Mouse (Mus musculus): ENCODE data around the gene Ndrg3. TPM values are rescaled to one million over a fixed set of nuclear protein-coding genes. Genes with fewer than 3 reads are reported as not detected.
"Not testable (repeated sequence)": the region's sequence is repeated elsewhere in the genome, so short reads cannot be mapped to it uniquely, and the experiment has no call there.

Ndrg3 gene
- polyA plus RNA-seq, 1 experiment from 2014 or later, result 49.7 TPM

- Histone ChIP-seq H3K36me3 (no peaks in the 10 kb centered on the region; the same call in 1 of the 2 replicates), H3K9me3 (no peaks in the 10 kb centered on the region), H3K27ac (no peak overlapping the region), H3K27me3 (no peaks in the 10 kb centered on the region), H3K9ac (no peak overlapping the region), H3K4me2 (no peak overlapping the region), H3K4me1 (no peaks in the 10 kb centered on the region), H3K4me3 (no peak overlapping the region)
- no peak for ATAC-seq (ENCODE audit: borderline replicate concordance, extremely low read depth, low FRiP score, low TSS enrichment)
- 84% methylated on average over 9 of the region's 9 CpGs for WGBS
These were observed 33.2 kb downstream of the Ndrg3 start for GRCm38 (mm10) chr2:156958496-156959252.

DNA sequence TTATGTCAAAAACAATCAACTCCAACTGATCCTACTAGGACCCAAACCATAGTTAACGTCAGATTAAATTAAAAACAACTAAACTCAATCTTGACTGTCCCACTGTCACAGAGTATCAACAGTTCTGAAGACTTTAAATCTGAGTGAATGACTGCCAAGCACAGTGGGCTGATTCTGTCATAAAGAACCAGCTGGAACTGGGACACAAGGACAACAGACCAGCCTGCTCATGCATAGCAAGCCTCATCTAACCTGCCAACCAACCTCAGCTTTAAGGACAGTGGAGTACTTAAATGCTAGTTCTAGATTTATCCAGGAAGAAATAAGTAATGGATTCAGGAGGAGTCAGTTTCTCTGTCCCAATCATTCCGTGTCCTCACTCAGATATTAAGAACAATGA is 34.8 kb downstream of the Ndrg3 start:
- no peaks in the 10 kb centered on the region for H3K9me3 ChIP-seq
- no peak overlapping the region for H3K4me2 ChIP-seq
- no peaks in the 10 kb centered on the region for H3K27me3 ChIP-seq
- no peak overlapping the region for H3K9ac ChIP-seq
- H3K27ac ChIP-seq, result no peak overlapping the region
- 87% methylated on average over 2 of the region's 2 CpGs for WGBS
- ATAC-seq (ENCODE audit: borderline replicate concordance, extremely low read depth, low FRiP score, low TSS enrichment), result no peak
- H3K4me1 ChIP-seq, result no peaks in the 10 kb centered on the region
- no peak overlapping the region for H3K4me3 ChIP-seq
- H3K36me3 ChIP-seq, result no peaks in the 10 kb centered on the region; the same call in 1 of the 2 replicates

- H3K27ac ChIP-seq, result no peak overlapping the region
These were observed 35.5 kb downstream of the Ndrg3 start for GRCm38 (mm10) chr2:156956306-156956705.

DNA sequence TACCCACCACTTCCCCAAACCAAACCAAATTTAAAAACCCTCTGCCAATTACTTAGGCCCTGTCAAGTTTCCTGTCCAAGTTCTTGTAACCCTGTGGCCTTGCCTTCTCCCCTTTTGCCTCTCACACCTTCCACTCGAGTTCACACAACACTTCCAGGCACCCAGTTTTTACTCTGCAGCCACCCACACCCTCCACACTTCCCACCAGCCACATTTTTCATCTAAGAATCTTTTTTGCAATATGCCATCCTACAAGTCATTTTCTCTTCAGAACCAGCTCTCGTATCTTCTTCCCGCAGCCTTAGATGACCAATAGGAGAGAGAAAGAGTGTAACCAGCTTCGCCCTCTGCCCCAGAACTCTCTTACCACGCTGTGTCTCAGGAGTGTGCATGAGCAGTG is 37.4 kb downstream of the Ndrg3 start:
- H3K9me3 ChIP-seq, result no peaks in the 10 kb centered on the region
- ATAC-seq (ENCODE audit: borderline replicate concordance, extremely low read depth, low FRiP score, low TSS enrichment), result no peak
- 81% methylated on average over 5 of the region's 5 CpGs for WGBS
- H3K4me2 ChIP-seq, result no peak overlapping the region
- no peak overlapping the region for H3K4me3 ChIP-seq
- no peaks in the 10 kb centered on the region for H3K27me3 ChIP-seq
- H3K9ac ChIP-seq, result no peak overlapping the region
- H3K36me3 ChIP-seq, result no peaks in the 10 kb centered on the region; the same call in 1 of the 2 replicates
- no peaks in the 10 kb centered on the region for H3K4me1 ChIP-seq
- no peak overlapping the region for H3K27ac ChIP-seq

More at GRCm38 (mm10) chr2:156956306-156956705, 35.5 kb downstream of the Ndrg3 start:
- H3K4me3 ChIP-seq, result no peak overlapping the region
- 70% methylated on average over 7 of the region's 7 CpGs for WGBS
- H3K9me3 ChIP-seq, result no peaks in the 10 kb centered on the region
- H3K27me3 ChIP-seq, result no peaks in the 10 kb centered on the region
- no peak overlapping the region for H3K4me2 ChIP-seq
- H3K36me3 ChIP-seq, result no peaks in the 10 kb centered on the region; the same call in 1 of the 2 replicates
- H3K9ac ChIP-seq, result no peak overlapping the region
- H3K4me1 ChIP-seq, result no peaks in the 10 kb centered on the region
- no peak for ATAC-seq (ENCODE audit: borderline replicate concordance, extremely low read depth, low FRiP score, low TSS enrichment)

DNA sequence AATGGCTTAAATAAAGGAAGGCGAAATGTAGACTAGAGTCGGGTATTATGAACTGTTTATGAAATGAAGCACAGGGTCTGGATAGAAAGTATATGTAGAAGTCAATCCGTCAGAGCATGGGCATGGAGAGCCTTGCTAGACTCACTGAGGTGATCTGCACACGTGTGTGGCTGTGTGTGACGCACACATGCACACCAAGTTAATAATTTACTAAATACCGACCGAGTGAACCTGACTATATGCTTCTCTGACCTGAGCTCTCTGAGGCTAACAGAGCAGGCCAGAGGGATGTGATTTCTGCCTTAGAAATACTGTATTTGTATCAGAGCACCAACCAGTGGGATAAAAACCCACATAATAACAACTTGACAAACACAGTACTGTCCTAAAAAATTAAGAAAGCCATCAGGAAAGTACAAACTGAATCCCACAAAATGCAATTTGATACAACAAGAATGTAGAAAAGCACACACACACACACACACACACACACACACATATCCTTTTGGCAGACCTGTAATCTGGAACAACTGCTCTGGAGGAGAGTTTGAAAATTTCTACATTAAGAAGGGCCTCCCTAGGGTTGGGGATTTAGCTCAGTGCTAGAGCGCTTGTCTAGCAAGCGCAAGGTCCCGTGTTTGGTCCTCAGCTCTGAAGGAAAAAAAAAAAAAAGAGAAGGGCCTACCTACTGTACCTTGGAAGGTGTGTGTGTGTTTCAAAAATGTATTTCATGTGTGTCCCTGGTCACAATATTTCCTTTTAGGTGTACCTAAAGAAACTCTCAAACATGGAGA is 40.4 kb downstream of the Ndrg3 start:
- WGBS, result 68% methylated on average over 10 of the region's 10 CpGs
- Histone ChIP-seq H3K9me3 (no peaks in the 10 kb centered on the region), H3K4me3 (no peak overlapping the region), H3K27ac (no peak overlapping the region), H3K36me3 (peaks cover 3% of the 10 kb centered on the region; the same call in 1 of the 2 replicates), H3K4me1 (no peaks in the 10 kb centered on the region), H3K4me2 (no peak overlapping the region), H3K9ac (no peak overlapping the region), H3K27me3 (no peaks in the 10 kb centered on the region)
- no peak for ATAC-seq (ENCODE audit: borderline replicate concordance, extremely low read depth, low FRiP score, low TSS enrichment)

- no peak for ATAC-seq (ENCODE audit: borderline replicate concordance, extremely low read depth, low FRiP score, low TSS enrichment)
- no peaks in the 10 kb centered on the region for H3K4me1 ChIP-seq
- H3K27ac ChIP-seq, result no peak overlapping the region
- 92% methylated on average over 3 of the region's 3 CpGs for WGBS
- H3K27me3 ChIP-seq, result no peaks in the 10 kb centered on the region
- no peak overlapping the region for H3K4me2 ChIP-seq
- H3K9me3 ChIP-seq, result no peaks in the 10 kb centered on the region
- no peak overlapping the region for H3K9ac ChIP-seq
- peaks cover 3% of the 10 kb centered on the region; the same call in 1 of the 2 replicates for H3K36me3 ChIP-seq
- H3K4me3 ChIP-seq, result no peak overlapping the region
These were observed 41.0 kb downstream of the Ndrg3 start for GRCm38 (mm10) chr2:156950816-156951215.

DNA sequence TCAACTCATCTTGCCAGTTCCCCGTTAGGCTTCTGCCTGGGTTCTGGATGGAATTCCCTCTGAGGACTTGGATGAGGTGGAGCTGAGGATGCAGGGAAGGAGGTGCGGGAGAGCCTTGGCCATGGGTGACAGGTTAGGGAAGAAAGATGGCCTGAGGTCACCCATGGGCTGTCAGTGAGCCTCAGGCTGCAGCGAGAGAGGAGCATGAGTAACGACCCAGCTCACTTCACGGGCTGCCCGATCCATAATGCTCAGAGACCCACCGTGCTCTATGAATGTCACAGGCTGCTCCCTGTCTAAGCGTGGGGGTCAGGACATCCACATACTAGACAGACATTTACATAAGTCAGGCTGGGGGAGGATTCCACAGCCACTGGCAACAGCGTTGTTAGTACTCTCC is 50.3 kb downstream of the Ndrg3 start:
- H3K9ac ChIP-seq; H3K27me3 ChIP-seq; ATAC-seq (ENCODE audit: borderline replicate concordance, extremely low read depth, low FRiP score, low TSS enrichment); H3K9me3 ChIP-seq; H3K36me3 ChIP-seq; H3K4me2 ChIP-seq; H3K27ac ChIP-seq; H3K4me1 ChIP-seq; H3K4me3 ChIP-seq: not testable (repeated sequence)
- WGBS, result 60% methylated on average over 9 of the region's 9 CpGs

DNA sequence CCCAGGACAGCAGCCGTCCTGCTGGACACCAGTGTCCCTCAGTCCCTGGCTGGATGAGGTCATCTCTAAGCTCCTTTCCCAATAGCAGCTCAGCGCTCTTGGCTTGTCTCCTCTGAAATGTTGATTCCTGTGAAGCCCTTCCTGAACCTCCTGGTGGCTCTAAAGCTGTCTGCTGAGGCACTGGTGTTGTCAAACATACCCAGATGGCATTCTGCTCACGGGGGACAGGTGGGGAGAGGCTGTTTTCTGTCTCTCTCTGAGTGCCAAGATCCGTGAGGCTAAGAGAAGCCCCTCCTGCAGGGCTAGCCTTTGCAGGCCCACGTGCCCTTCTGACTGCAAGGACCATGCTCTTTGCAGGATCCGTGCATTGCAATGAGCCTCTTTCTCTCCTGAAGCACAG is 51.9 kb downstream of the Ndrg3 start:
- not testable (repeated sequence) for H3K27me3 ChIP-seq; H3K4me2 ChIP-seq; H3K9me3 ChIP-seq; H3K36me3 ChIP-seq; H3K9ac ChIP-seq; H3K4me1 ChIP-seq; H3K4me3 ChIP-seq; H3K27ac ChIP-seq; ATAC-seq (ENCODE audit: borderline replicate concordance, extremely low read depth, low FRiP score, low TSS enrichment)
- 64% methylated on average over 6 of the region's 6 CpGs for WGBS

DNA sequence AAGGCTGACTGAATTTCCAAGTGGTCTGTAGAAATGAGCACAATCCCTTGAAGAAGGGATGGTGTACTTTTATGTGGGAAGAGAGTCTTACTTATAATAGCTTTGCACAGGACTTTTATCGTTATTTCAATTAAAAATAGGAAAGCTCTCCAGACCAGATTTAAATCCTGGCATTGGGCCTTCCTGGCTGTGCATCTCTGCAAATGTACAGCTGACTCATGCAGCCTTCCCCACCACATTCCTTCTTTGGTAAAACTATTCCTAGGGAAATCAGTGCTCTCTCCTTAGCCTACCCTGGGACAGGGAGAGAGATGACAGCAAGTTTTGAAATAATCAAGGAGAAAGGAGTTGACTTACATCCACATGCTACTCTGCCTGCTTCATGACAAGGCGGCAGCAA is 54.1 kb downstream of the Ndrg3 start:
- H3K27me3 ChIP-seq, result no peaks in the 10 kb centered on the region
- no peak overlapping the region for H3K4me2 ChIP-seq
- no peak overlapping the region for H3K27ac ChIP-seq
- no peak overlapping the region for H3K9ac ChIP-seq
- no peak for ATAC-seq (ENCODE audit: borderline replicate concordance, extremely low read depth, low FRiP score, low TSS enrichment)
- H3K9me3 ChIP-seq, result no peaks in the 10 kb centered on the region
- no peak overlapping the region for H3K4me3 ChIP-seq
- no peaks in the 10 kb centered on the region for H3K36me3 ChIP-seq
- no peaks in the 10 kb centered on the region for H3K4me1 ChIP-seq
- WGBS, result 75% methylated on average over 2 of the region's 2 CpGs

DNA sequence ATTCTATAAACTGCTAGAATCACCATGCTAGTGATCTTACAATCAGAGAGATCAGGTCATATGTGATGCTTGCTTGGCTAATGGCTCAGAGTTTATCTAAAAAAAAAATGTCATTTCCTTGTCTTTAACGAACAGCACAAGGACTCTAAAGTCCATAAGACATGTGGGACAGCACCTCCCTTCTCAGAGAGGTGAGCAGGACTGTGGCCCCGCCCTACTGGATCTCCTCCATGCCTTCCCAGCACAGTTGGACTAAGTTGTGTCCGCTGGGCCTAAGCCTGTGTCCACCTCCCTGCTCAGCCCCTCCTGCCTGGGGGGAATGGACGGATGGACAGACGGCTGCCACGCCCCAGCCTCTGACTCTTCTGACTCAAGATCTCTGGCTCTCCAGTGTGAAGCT is 56.9 kb downstream of the Ndrg3 start:
- H3K27ac ChIP-seq, result no peak overlapping the region
- no peaks in the 10 kb centered on the region for H3K36me3 ChIP-seq
- no peaks in the 10 kb centered on the region for H3K4me1 ChIP-seq
- WGBS, result 84% methylated on average over 6 of the region's 6 CpGs
- H3K9ac ChIP-seq, result no peak overlapping the region
- no peak overlapping the region for H3K4me2 ChIP-seq
- H3K9me3 ChIP-seq, result no peaks in the 10 kb centered on the region
- no peaks in the 10 kb centered on the region for H3K27me3 ChIP-seq
- no peak for ATAC-seq (ENCODE audit: borderline replicate concordance, extremely low read depth, low FRiP score, low TSS enrichment)
- H3K4me3 ChIP-seq, result no peak overlapping the region

- no peak overlapping the region for H3K4me3 ChIP-seq
- no peaks in the 10 kb centered on the region for H3K36me3 ChIP-seq
- H3K9ac ChIP-seq, result no peak overlapping the region
- H3K4me2 ChIP-seq, result no peak overlapping the region
- no peak for ATAC-seq (ENCODE audit: borderline replicate concordance, extremely low read depth, low FRiP score, low TSS enrichment)
- WGBS, result 67% methylated on average over 1 of the region's 1 CpGs
- H3K4me1 ChIP-seq, result no peaks in the 10 kb centered on the region
- H3K27ac ChIP-seq, result no peak overlapping the region
- no peaks in the 10 kb centered on the region for H3K9me3 ChIP-seq
- no peaks in the 10 kb centered on the region for H3K27me3 ChIP-seq
These were observed 58.4 kb downstream of the Ndrg3 start for GRCm38 (mm10) chr2:156933426-156933825.

GRCm38 (mm10) chr2:156931421-156931820 is 60.4 kb downstream of the Ndrg3 start:
- Histone ChIP-seq H3K4me3 (no peak overlapping the region), H3K4me1 (no peaks in the 10 kb centered on the region), H3K9ac (no peak overlapping the region), H3K4me2 (no peak overlapping the region), H3K36me3 (0 out of 2 replicates have a peak, but pooled peaks cover 3% of the 10 kb centered on the region), H3K27ac (no peak overlapping the region), H3K27me3 (no peaks in the 10 kb centered on the region), H3K9me3 (no peaks in the 10 kb centered on the region)
- no peak for ATAC-seq (ENCODE audit: borderline replicate concordance, extremely low read depth, low FRiP score, low TSS enrichment)
- 98% methylated on average over 2 of the region's 2 CpGs for WGBS
